Mouse (Mus musculus) ES-Bruce4 (cell line): Measurements from ENCODE around the gene Ccdc106.

ENCODE experiments used
- CTCF ChIP-seq: IDR thresholded peaks from one replicate; pipeline ENCODE4 v1.8.1; 2011; ENCODE audit warnings: low read depth, low read length
- POLR2A ChIP-seq: IDR thresholded peaks from one replicate; pipeline ENCODE4 v1.8.1; 2011; ENCODE audit warnings: low read length; ENCODE audit not compliant: insufficient read depth

DNA sequence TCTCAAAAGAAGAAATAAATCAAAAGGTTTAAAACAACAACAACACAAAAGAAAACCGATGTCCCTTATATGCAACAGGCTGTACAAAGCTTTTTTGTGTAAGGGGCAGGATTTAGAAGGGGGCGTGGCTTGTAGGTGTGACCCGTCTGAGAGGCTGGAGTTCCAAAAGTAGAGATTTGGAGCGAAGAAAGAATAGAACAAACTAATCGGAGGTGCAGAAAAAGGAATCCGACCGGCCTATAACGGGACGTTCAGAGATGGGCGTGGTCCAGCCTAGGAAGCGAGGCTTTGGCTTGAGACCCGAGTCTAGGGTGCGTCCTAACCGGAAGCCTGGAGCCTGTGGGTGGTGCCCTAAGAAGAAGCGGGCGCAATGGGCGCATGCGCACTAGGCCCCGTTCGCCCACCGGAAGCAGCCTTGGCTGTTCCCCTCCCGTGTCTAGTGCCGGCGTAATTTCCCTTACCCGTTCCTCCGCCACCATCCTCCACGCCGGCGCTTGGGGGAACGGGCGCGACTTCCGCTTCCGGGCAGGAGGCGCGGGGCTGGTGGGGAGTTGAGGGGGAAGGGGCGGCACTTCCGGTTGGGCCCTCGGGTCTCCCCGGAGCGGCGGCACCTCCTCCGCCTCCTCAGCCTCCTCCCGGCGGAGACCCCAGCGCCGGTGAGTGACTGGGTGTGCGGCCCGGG is at the start of gene Ccdc106, which contains the start of gene Zfp865:
- no peak for TF ChIP-seq CTCF
- TF ChIP-seq POLR2A: no peak
